Mouse (Mus musculus): ENCODE data around the gene Apobec1.
"Not testable (repeated sequence)": the region's sequence is repeated elsewhere in the genome, so short reads cannot be mapped to it uniquely, and the experiment has no call there.

The Apobec1 gene

GRCm38 (mm10) chr6:122604260-122604659, 2.0 kb upstream of the Apobec1 start:
- no peak for DNase-seq (ENCODE audit: low read depth, low spot score)

GRCm38 (mm10) chr6:122602992-122603322, 713 bp upstream of the Apobec1 start:
- no peak for DNase-seq (ENCODE audit: low read depth, low spot score)

- no peak for DNase-seq (ENCODE audit: low read depth, low spot score)
Measured at GRCm38 (mm10) chr6:122601615-122602014, 629 bp downstream of the Apobec1 start.

- no peak for DNase-seq (ENCODE audit: low read depth, low spot score)
Measured at GRCm38 (mm10) chr6:122601031-122601430, 1.2 kb downstream of the Apobec1 start.

GRCm38 (mm10) chr6:122600066-122600646, 2.1 kb downstream of the Apobec1 start:
- DNase-seq (ENCODE audit: low read depth, low spot score), result no peak

GRCm38 (mm10) chr6:122599054-122599737, 3.0 kb downstream of the Apobec1 start:
- no peak for DNase-seq (ENCODE audit: low read depth, low spot score)

GRCm38 (mm10) chr6:122598436-122598835, 3.8 kb downstream of the Apobec1 start:
- no peak for DNase-seq (ENCODE audit: low read depth, low spot score)

- DNase-seq (ENCODE audit: low read depth, low spot score), result no peak
Measured at GRCm38 (mm10) chr6:122598014-122598413, 4.2 kb downstream of the Apobec1 start.

GRCm38 (mm10) chr6:122596608-122597007, 5.6 kb downstream of the Apobec1 start:
- no peak for DNase-seq (ENCODE audit: low read depth, low spot score)

- no peak for DNase-seq (ENCODE audit: low read depth, low spot score)
Measured at GRCm38 (mm10) chr6:122595637-122596036, 6.6 kb downstream of the Apobec1 start.

- DNase-seq (ENCODE audit: low read depth, low spot score), result no peak
Measured at GRCm38 (mm10) chr6:122592905-122593304, 9.3 kb downstream of the Apobec1 start.

- no peak for DNase-seq (ENCODE audit: low read depth, low spot score)
Measured at GRCm38 (mm10) chr6:122591027-122591758, 11.1 kb downstream of the Apobec1 start.

- no peak for DNase-seq (ENCODE audit: low read depth, low spot score)
Measured at GRCm38 (mm10) chr6:122579086-122579485, 23.2 kb downstream of the Apobec1 start.

- DNase-seq (ENCODE audit: low read depth, low spot score), result no peak
Measured at GRCm38 (mm10) chr6:122577030-122577429, 25.2 kb downstream of the Apobec1 start.

GRCm38 (mm10) chr6:122575037-122575436, 27.2 kb downstream of the Apobec1 start:
- not testable (repeated sequence) for DNase-seq (ENCODE audit: low read depth, low spot score)

GRCm38 (mm10) chr6:122571617-122571959, 30.7 kb downstream of the Apobec1 start:
- DNase-seq (ENCODE audit: low read depth, low spot score), result no peak

GRCm38 (mm10) chr6:122570695-122571616, 31.3 kb downstream of the Apobec1 start:
- no peak for DNase-seq (ENCODE audit: low read depth, low spot score)

GRCm38 (mm10) chr6:122569762-122570161, 32.5 kb downstream of the Apobec1 start:
- DNase-seq (ENCODE audit: low read depth, low spot score), result no peak

- DNase-seq (ENCODE audit: low read depth, low spot score), result no peak
Measured at GRCm38 (mm10) chr6:122569113-122569512, 33.1 kb downstream of the Apobec1 start.

- no peak for DNase-seq (ENCODE audit: low read depth, low spot score)
Measured at GRCm38 (mm10) chr6:122565070-122565784, 37.0 kb downstream of the Apobec1 start.

GRCm38 (mm10) chr6:122562463-122562862, 39.8 kb downstream of the Apobec1 start:
- peak; percentile 40 for DNase-seq (ENCODE audit: low read depth, low spot score)

Measured in brain, embryonic 18.5 days (tissue).